Mouse (Mus musculus): ENCODE data around the gene Atf6. TPM values are rescaled to one million over a fixed set of nuclear protein-coding genes. Genes with fewer than 3 reads are reported as not detected.

Atf6 gene
- total RNA-seq, 2 experiments from 2014 or later, result 46.6 to 49.2 TPM

DNA sequence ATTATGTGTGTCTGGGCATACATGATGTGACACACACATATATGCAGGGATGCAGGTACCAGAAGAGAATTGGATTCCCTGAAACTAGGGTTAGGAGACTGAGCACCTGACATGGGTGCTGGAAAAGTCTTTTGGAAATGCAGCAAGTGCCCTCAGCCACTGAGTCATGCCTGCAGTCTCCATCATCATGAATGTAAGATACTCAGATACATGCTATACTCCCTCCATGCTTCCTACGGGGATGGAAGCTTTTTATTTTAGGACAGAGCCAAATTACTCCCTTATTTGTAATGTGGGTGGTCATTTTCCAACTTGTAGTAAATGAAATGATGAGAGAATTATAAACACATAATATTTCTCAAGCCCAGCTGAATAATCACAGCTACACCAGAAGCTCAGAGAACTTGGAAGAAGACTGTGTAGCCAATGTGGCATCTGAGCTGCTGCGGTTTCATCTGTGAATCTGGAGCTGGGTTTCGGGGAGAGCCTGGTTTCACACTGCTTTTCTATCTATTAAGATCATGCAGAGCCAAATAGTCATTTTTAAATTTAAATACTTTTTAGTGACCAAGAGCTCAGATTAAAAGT, 150.2 kb downstream of the Atf6 start:
- no peak for DNase-seq (ENCODE audit: extremely low spot score in 1 of 2, low spot score in 1 of 2)

DNA sequence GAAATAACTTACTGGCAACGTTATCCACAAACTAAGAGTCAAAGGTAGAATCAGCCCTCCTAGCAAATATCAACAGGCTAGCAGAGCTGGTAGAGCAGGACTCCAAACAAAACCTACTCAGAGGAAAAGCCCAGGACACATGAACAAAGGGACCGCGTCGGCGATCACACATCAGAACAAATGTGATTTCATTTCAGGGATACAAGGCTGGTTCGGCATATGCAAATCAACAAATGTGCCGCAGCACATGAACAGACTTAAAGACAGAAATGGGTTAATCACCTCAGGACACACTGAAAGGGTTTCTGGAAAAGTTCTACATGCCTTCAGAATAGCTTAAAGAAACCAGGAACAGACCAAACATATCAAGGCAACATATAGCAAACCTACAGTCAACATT, 155.8 kb downstream of the Atf6 start:
- no peak for DNase-seq (ENCODE audit: extremely low spot score in 1 of 2, low spot score in 1 of 2)

DNA sequence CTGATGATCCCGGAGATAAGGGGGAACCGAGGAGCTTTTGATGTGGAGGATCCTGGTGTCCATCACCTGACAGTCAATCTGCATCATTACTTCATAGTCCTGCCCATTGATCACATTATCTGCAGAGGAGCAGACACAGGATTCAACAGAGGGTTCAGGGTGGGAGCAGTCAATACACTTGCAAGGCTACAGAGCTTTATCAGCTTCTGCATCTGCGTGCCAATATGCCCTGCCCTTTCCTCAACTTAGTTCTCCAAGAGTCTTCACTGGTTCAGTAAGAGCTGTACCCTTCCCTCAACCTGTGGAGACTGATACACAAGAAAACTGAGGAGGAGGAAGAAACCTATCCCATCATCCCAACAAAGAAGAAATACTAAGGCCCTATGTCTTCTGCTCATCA, 157.6 kb downstream of the Atf6 start:
- no peak for DNase-seq (ENCODE audit: extremely low spot score in 1 of 2, low spot score in 1 of 2)

DNA sequence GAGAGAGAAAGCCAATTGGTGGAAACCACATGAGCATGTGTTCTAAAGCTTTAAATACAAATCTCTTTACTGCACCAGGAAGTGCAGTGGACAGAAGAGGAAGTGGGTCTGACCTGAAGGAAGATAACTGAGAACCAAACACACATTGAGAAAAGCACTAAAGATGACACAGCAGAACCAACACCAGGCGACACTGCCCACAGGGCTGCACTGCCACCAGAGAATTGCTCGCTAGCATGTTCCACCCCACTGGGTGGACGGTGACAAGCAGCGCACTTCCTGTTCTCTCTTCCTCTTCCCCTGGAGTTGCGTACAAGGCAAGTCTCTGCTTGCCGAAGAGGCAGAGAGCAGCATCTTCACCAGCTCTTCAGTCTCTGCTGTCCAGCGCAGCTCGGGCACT, 158.1 kb downstream of the Atf6 start:
- no peak for DNase-seq (ENCODE audit: extremely low spot score in 1 of 2, low spot score in 1 of 2)

DNA sequence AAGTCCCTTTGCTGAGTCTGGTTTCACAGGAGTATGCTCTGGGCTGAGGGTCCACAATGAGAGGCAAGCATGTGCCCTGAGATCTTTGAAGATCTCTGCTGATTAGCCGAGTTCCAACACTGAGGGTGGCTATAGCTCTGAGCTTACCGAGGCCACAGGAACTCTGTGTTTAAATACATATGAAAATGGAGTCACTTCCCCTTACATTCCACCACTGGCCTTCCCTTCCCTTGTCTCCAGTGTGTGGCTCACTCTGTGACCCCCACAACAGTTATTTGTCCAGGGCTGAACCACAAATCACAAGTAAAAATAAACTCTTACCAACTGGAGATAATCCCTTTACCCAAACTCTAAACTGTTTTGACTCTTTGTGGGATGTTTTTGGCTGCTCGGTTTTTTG, 158.5 kb downstream of the Atf6 start:
- no peak for DNase-seq (ENCODE audit: extremely low spot score in 1 of 2, low spot score in 1 of 2)

DNA sequence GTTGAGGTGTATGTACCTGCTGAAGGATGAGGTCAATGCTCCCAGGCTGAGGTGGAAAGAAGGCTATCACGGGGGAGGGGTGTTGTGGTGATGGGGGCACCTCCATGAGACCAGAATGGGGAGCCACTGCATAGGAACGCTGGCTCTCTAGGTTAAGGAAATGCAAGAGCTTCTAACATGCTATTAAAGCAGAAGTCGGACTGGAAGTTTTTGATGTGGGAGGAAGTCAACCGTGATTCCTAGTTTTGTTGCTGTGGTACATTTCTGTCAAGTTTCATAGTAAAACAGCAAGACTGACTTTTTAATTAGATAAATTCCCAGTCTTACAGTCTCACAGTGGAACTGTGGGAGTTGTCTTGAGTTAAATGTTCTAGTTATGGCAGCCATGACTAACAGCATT, 161.5 kb downstream of the Atf6 start:
- no peak for DNase-seq (ENCODE audit: extremely low spot score in 1 of 2, low spot score in 1 of 2)

DNA sequence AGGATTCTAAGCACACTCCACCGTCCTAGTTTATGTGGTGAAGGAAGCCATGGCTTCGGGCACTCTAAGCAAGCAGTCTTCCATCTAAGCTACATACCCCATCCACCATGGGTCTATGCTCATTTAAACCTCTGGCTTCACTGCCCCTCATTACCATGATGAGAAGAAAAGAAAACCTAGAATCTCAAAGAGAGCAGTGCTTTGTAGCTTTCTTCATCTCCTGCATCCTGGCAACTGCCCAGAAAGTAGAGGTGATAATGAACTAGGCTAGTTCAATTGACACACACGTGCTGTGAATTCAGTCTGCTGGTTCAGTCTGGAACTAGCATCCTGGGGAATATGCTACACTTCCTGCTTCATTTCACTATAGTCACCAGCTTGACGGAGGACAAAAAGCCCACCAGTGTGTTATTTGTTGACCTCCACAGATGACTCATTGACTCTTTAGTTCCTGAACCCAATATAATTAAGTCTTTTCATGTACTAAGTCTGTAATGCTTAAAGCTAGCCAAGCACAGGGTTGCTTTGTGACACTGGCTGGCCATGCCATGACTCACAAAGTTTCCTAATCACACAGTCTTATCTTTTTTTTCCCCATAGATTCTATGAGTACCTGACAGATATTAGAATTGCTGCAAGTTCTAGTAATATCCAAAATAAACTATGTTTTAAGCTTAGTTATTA, 162.5 kb downstream of the Atf6 start:
- no peak for DNase-seq (ENCODE audit: extremely low spot score in 1 of 2, low spot score in 1 of 2)

DNA sequence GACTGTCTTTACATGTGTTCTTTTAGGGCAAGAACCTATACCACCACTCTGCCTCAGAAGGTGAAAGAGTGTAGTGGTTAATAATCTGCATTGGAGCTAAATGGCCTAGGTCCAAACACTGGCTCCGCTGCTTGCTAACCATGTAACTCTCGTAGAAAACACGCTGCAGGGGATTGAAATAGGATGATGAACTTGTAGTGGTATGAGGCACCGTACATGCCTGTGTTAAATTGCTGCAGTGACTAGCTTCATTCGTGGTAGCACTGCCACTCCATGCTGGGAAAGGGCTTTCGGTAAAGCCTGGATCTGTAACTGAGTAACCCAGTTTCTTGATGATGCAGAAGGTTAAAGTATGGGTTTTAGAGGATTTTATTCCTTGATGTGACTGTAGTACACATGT, 163.5 kb downstream of the Atf6 start:
- no peak for DNase-seq (ENCODE audit: extremely low spot score in 1 of 2, low spot score in 1 of 2)

DNA sequence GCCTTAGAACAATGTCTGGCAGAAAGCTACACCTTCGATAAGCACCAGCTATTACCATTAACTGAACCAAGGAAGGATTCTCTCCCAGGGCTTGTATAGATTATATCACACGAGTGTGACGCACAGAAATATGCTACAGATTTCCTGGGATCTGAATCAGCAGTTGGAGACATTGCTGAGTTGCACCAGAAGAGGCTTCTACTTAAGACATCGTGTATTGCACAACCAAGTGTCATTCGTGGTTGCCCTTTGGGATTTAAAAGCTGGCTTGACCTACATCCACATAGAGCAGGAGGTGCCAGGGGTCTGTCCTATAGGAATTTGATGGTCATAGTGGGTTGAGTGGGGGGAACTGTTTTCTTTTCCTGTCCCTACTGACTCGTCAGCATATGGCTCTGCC, 164.6 kb downstream of the Atf6 start:
- no peak for DNase-seq (ENCODE audit: extremely low spot score in 1 of 2, low spot score in 1 of 2)

DNA sequence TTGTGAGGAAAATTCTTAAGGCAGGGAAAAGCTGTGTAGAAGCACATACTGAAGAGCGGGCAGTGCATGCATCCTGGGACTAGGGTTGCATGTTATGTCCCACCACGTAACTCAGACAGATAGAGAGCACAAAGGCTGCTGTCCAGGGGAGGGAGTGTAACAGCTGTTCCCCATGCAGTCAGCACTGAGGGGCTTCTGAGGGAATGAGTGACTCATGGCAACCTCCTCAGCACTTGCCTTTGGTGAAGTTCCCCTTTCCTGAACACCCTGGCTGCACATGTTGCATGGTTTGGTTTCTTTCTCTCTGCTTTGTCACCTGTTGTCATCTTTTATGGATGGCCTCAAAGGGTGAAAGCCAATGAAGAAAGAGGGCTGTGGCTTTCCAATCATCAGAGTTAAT, 165.3 kb downstream of the Atf6 start:
- no peak for DNase-seq (ENCODE audit: extremely low spot score in 1 of 2, low spot score in 1 of 2)

DNA sequence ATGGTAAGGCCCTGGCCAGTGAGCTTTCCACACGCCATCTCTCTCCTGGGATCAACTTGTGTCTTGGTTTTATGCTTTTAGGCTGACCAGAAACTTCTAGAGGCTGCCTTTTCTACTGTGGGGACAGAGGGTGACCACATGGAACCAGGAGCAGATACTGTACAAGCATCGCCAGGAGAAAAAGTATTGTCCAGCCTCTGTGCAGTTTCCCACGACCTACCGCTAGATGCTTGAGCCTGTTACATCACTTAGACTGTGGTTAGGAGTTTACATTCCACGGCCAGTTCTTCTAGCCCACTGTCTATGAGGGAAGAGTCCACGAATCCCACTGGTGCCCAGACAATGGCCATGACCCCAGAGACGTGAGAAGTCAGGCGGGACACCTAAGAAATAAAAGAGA, 166.0 kb downstream of the Atf6 start:
- no peak for DNase-seq (ENCODE audit: extremely low spot score in 1 of 2, low spot score in 1 of 2)

DNA sequence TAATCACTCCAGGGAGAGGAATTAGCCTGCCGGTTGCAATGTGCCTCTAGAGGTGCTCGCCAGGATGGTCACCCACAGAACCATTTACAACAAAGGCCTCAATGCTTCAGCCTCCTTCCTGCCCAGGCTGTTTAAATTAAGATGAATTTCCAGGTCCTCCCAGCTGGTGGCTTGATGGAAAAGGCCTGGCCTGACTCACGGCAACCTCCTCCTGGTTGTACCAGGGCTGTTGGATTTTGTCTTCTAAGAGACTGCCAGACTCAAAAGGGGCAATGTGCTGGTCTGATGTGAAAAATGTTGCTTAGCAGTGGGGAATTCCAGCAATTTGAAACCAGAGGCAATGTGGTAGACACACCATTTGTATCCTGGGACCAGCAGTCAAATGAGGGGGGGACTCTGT, 166.4 kb downstream of the Atf6 start:
- no peak for DNase-seq (ENCODE audit: extremely low spot score in 1 of 2, low spot score in 1 of 2)

DNA sequence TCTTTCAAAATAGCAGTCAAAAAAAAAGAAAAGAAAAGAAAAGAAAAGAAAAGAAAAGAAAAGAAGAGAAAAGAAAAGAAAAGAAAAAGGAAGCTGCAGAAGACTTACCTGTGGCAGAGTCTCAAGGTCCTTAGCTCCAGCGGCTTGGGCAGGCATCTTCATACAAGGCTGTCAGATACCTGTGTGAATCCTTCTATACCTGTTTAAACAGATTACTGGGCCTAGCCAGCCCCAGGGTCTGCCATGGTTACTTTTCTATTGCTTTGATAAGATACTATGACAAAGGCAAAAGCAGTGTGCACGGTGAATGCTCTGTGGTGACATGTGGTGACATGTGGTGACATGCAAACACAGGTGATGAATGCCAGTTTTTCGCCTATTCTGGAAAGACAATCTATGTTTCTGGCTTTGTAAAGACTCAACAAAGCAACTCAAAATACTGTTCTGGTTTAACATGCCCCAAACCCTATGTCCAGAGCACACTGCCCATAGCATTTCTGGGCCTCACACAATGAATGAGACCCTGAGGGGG, 167.0 kb downstream of the Atf6 start:
- DNase-seq (ENCODE audit: extremely low spot score in 1 of 2, low spot score in 1 of 2), result no peak

DNA sequence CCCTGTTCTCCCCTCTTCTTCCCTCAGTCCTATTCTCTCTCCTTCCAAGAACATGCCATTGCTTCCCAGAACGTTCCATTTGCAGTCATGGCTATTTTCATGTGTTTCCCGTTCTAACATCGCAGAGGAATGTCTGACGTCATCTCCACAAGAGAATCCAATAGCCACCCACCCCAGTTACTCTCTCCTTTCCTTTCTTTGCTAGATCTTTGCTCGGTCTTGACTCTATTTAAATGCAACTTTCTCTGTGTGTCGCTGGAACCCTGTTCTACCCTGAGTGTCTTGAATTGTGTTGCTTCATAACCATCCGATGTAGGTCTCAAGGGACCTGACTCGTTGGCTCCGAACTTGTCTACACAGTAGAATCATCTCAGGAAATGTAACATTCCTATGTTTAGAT, 168.0 kb downstream of the Atf6 start:
- DNase-seq (ENCODE audit: extremely low spot score in 1 of 2, low spot score in 1 of 2), result no peak

DNA sequence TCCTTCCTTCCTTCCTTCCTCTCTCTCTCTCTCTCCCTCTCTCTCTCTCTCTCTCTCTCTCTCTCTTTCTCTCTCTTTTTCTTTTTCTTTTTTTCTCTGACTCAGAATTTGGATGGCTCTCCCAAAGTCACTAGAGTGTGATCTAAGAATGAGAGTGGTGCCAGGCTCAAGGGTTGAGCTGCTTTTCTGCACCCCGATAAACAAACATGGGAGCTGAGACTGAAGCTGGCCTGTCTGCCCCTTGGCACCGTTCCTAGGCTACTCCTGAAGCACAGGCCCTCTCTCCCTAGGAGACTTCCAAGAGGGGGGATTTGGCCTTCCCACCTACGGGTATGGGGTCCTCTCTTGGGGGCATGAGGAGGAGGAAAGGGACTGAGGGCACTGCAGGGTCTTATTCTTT, 168.8 kb downstream of the Atf6 start:
- no peak for DNase-seq (ENCODE audit: extremely low spot score in 1 of 2, low spot score in 1 of 2)

DNA sequence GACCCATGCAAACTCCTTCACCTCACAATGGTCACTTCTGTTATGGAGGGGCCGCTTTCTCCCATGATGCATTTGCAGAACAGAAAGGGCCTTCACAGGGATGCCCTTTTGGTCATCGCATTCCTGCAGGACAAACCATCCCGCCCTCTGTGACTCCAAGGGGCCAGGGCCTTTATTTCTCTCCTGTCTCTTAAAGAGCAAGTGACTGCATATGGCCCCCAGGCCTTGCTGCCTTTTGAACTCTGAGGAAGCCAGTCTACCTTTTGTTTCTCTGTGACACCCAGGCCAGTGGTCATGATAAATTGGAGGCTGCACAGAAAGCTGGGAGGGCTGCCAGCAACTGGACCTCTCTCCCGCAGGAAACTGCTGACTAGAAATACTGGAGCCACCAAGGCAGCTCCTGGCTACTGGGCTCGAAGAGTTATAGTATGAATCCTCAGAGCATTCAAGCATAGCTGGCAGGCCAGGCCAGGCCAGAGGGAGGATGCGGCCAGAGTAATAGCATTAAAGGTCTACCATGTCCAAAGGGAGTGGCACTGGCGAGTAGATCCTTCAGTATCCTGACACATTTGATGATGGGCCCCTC, 169.7 kb downstream of the Atf6 start:
- no peak for DNase-seq (ENCODE audit: extremely low spot score in 1 of 2, low spot score in 1 of 2)

DNA sequence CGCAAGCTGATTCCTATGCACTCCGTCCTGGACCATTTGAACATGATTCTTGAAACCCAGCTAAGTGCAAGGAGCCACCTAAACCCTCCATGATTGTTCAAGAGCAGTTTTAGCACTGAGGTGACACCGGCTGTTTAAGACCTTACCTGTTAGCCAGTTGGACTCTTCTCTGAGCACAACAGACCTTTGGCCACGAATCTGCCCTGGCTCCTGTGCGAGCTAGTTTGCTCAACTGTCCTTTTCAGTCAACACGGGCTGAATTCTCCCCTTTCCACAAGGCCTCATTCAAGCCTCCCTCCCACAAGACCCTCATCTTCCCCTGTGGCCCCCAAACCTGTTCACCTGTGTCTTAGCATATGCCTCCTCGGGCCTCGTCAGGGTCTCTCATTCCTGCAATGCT, 170.6 kb downstream of the Atf6 start:
- no peak for DNase-seq (ENCODE audit: extremely low spot score in 1 of 2, low spot score in 1 of 2)

DNA sequence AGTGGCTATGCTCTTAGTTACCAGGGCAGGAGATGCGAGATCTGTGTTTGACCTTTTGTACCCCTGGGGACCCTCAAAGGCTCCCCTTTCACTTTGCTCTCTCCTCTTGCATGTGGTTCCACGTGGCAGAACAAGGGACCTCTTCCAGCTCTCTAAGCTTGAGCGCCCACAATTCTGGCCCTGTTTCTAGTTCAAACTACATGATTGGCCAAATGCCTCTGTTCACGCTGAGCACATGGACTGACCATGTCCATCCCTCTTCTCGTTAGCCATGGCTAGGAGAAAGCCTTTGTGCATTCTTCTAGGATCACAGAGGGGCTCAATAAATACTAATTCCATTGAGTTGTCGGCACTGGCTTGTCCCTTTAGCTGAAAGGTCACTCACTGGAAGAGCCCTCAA, 172.2 kb downstream of the Atf6 start:
- DNase-seq (ENCODE audit: extremely low spot score in 1 of 2, low spot score in 1 of 2), result no peak

DNA sequence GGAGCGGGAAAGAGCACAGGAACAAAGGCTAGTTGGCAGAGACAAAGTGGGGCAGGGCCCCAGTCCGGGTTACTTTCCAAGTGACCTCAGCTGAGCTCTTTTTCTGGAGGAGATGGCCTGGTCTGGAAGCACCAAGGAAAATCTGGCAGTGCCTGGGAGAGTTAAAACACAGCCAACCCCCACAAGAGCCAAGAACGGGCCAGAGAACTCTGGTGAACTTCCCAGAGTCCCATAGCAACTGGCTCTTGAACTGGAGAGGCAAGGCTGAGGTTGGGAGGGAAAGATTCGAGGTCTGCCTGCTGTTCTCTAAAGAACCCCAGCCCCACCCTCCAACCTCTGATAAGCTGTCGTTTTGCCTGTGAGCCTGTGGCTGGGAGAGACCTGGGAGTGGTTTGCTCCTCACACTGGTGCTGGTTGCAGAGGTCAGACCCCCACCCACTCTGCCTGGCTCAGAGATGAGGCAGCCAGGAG, 172.7 kb downstream of the Atf6 start:
- DNase-seq (ENCODE audit: extremely low spot score in 1 of 2, low spot score in 1 of 2), result no peak

DNA sequence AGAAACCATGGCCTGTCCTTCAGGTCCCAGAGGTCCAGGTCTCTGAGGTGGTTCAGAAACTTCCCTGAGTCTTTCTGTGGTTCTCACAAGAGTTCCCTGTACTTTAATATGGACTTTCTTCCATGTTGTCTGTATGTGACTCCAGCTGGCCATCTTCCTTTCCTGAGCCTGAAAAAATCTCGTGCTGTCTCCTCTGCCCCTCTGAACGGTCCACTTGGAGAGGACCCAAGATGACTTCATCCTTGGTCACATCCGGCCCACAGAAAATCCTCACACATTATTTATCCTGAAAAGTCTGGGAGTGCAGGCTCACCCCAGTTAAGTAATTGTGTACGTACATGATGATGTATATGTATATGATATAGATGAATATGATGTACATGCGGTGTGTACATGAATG, 176.3 kb downstream of the Atf6 start:
- DNase-seq (ENCODE audit: extremely low spot score in 1 of 2, low spot score in 1 of 2), result no peak

DNA sequence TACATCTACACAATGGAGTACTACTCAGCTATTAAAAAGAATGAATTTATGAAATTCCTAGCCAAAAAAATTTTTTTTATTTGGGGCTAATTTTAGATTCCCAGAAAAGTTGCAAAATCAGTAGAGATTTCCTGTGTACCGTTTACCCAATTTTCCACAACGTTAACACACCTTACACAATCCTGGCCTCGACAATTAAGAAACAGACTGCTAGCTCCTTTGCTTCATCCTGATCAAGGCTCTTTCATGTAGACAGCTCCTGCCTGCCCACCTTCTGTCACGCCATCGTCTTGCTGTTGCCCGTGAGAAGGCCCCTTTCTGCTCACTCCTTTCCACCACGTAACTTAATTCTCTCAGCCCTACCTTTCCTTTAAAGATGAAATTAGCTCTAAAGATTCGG, 177.8 kb downstream of the Atf6 start:
- DNase-seq (ENCODE audit: extremely low spot score in 1 of 2, low spot score in 1 of 2), result no peak

DNA sequence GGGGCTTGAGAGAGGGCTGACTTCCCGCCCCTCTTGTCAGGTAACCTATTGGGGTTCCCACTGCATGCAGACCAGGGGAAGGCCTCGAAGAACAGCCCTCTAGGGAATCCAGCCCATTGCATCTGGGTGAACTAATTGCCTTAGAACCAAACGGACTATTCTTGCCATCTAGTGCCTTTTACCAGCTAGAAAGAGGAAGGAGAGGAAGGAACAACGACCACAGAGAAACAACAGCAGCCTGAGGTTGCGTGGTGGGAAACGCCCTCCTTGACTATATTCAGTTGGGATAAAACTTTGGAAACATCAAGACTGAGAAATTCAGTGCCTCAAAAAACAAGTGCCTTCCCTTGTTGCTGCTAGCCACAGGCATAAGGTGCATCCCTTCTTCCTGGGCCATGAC, 183.7 kb downstream of the Atf6 start:
- DNase-seq (ENCODE audit: extremely low spot score in 1 of 2, low spot score in 1 of 2), result no peak

All from layer of hippocampus, postnatal 25 days (tissue).